Mouse (Mus musculus) adipocyte (in vitro differentiated cells): ENCODE data around the gene Tagln2.

Experiments
- DNase-seq: peaks from one replicate; pipeline ENCODE4 v3.0.0-alpha.2; 2016; ENCODE audit warnings: low spot score

Gene Tagln2

DNA sequence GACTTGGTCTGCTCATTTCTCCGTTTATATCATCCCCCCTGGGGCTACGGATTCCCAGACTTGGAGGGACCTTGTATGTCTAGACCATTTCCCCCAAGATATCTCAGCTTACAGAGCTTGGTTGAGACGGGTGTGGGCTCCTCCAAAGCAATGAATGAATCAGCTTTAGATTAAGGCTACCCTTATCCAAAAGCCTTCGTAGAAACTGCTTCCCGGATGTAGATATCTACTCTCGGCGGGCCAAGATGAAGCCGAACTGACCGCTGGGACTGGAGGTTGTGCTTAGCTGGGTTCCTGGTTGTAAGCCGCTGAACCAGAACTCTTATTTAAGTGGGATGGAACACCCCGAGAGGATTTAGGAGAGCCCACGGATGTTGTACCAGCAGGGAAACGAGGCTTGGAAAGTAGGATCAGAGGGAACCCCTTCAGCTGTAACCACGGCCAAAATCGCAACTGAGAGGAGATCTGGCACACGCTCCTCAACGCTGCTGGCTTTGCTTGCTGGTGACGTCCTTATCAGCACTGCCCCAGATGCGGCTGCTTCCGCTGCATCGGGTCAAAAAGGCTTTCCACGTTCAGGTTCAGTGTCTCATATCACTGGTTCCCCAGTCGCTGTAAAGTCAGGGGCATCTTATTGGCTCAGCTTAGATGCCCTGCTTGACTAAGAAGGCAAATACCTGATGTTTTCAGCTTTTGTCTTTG lies 26.7 kb downstream of the Tagln2 start:
- no peak for DNase-seq

DNA sequence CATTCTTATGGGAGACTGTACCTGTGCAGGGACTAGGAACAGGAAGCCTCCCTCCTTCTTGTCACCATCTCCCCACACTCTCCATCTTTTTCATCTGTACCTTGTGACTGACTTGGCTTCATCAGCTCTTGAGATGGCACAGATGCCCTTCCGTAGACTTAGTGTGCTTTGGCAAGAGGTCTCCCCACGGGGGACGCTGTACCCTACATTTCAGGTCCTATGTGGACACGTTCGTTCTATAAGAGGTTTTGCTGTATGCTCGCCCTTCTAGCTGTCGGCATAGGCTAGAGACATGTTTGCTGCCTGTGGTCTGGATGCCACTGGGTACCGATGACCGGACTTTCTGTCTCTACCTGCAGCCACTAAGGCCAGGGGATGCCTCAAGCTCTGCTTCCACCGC lies 27.6 kb downstream of the Tagln2 start:
- DNase-seq, result no peak

DNA sequence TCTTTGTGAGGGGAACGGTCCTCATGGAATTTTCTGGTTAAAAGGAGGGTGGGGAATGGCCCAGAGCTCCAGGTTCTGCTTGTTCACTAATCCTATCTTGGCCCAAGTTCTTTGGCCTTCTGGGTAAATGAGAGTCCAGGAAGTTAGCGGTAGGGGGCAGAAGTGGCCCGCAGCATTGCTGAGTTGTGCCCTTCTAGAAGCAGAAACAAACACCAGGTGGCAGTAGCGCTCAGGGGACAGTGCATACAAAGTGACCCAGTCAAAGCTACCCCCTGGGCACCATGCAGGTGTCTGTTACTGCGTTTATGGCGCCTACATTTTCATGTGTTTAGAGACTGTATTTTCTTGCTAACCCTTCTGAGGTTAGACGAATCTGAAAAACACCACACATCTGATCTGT lies 28.9 kb downstream of the Tagln2 start:
- DNase-seq, result peak; percentile 82

DNA sequence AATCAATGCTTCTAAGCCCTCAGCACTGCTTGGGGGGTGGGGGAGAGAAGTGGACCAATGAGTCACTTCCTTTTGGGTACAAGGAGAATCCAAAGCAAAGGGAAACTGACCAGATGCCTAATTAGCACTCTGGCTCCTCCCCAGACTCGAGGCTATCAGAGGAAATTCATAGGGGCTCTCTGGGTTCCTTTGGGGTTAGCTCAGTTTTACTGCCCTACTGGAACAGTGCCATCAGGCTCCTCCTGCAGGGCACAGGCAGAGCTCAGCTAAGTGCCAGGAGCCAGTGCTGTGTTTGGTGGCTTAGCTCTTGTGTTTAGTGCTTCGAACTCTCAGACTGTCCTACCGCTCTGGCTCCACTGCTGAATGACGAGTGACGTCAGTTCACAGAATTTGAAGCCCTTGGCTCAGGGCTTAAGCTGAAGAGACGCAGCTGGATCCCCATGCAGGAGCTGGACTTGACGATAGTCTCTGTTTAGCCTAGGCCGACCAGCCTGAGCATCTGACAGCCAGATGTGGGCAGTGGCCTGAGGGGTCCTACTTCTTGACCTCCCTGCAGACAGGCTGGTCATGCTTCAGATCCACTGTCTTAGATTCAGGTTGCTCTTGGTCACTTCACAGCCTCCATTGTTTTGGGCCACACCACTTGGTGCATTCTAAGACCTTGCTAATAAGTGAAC lies 30.8 kb downstream of the Tagln2 start:
- DNase-seq, result peak; percentile 7

DNA sequence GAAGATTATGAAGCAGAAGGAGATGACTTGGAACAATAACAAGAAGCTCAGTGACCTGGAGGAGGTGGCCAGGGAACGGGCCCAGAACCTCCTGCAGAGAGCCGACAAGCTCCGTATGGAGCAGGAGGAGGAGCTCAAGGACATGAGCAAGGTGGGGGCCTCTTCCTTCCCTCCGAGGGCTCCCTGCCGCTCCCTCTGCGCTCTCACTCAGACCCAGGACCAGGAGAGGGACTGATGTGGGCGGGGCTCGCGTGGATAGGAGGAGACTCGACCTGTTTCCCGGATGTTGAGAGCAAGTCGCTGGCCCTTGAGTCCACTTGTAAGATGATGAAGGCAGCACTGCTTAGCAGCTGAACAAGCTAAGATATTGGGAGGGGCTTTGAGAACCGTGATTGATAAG lies 32.7 kb downstream of the Tagln2 start:
- DNase-seq, result no peak

DNA sequence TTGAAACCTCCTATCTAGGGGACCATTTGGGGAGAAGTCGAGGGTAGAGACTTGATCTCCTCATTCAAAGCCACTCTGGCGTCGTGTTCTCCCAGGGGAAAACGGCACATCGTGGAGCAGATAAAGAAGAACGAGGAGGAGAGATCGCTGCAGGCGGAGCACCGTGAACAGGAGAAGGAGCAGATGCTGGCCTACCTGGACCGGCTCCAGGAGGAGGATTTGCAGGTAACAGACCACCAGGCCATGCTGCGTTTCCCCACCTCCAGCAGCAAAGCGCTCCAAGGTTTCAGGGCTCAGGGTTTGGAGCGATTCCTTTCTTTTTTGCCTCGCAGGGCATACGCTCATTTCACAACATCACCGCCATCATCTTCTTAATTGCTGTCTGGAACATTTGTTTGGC lies 35.3 kb downstream of the Tagln2 start:
- DNase-seq, result no peak

DNA sequence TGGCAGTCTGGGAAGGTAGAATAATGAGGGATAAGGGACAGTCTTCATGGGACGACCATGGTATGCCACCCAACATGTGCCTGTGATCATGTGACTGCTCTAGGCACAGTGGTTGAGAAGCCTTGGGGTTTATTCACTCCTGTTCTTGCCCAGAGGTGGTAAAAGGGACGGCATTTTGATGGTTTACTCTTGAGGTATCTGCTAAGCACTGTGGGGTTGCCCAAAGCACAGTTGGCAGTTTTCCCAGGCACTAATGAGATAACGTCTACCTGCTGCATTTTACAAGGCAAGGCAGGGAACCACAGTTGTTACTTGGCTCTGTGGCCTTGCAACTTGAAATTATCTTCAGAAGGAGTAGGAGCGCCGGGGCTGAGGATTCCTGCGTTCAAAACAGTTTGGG lies 40.0 kb downstream of the Tagln2 start:
- no peak for DNase-seq

DNA sequence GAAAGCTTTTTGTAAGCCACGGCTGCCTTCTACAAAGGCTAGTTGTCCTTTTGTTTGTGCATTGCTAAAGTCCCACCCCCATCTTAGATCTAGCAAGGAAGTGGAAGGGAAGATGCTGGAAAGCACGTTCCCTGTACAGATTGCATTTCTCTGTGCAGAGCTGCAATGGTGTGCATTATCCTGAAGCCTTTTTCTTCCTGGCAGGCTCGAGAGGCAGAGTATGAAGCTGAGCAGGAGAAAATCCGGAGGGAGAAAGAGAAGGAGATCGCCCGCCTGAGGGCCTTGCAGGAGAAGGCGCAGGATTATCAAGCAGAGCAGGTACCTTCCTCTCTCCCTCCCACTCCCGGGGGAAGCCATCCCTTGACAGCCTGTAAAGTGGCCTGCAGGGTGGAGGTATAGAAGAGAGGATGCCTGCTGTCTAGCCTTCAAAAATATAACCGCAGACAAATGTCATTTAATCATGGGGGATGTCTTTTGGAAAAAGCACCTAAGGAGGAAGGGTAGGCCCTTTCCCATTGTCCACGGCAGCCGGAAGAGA lies 40.5 kb downstream of the Tagln2 start:
- no peak for DNase-seq

DNA sequence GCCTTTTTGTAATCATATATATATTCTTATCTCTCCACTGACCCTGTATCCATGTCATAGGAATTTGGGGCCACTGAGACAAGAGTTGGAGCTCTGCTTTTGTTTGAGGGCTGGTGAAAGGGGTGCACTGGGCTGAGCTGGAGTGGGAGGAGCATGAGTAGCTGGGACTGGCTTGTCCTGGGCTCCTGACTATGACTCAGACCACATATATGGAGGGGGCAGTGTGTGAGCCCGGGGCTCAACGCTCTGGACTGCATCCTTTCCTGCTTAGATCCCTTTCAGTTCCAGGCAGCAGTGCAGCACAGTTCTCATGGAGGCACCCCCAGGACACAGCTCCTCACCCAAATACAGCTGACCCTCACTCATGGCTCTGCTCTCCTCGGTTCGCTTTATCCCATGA lies 46.2 kb downstream of the Tagln2 start:
- no peak for DNase-seq

DNA sequence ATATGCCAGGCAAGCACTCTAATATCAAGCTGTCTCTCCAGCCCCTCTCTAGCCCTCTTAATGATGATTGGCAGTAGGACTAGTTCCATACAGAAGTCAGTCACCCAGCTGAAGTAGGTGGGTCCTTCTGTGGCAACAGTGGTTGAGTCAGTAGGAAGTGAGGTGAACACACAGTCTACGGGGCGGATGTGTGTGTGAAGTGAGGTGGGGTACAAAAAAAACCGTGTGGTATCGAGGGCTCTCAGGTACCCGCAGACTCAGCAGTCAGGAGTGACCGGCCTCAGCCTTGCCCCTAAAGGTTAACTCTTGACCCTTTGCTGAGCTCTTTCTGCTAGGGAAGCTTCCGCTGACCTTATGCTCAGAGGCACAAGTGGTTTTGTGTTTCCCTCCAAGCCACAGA lies 48.7 kb downstream of the Tagln2 start:
- no peak for DNase-seq

DNA sequence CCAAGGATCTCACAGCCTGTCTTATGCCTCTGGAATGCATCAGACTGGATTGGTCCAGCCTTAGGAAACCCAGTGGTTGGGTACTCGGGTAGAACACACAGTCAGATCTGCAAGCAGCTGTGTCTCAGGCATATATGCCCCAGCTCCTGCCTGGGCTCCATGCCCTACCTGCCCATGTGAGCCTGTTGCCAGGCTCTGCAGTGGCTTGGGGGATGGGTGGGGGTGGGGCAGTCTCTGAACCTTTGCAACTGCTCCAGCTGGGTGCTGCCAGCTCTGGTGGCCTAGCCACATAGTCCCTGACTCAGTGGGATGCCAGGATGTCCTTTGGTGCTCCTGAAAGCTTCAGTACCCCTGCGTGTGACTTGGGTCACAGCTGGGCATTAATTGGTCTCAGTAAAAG lies 49.5 kb downstream of the Tagln2 start:
- no peak for DNase-seq

DNA sequence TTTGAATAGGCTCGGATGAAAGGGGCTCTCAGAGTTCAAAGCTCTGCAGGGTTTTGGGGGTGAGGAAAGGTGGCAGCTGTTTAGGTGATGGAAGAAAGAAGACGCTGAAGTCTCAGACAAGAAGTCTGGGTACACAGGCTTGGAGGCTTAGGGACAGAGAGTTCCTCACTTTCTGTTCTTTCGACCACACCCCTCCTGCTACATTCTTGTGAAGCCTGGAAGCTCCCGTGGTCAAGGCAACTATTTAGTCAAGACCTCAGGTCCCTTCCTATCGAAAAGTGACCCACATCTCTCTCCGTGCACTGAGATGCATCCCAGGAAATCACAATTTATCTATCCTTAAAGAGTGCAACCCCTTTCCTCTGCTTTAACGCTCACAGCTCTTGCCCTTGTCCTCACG lies 49.9 kb downstream of the Tagln2 start:
- DNase-seq, result no peak

DNA sequence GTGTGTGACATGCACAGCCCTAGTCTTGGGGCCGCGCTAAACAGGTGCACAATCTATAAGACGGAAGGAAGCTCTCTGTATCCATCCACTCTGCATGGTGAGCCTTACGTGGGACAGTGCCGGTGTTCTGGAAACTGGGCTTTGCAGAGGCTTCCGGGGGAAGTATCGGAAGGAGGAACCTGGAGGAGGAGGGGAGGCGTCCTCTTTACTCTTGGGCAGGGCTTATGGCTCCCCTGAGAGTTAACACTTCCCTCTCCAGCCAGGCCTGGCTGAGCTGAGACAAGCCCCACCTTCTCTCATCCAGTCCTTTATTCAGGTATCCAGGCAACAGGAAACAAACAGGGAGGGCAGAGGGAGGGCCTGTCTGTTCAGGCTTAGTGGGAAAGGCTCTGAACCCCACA lies 50.7 kb downstream of the Tagln2 start:
- DNase-seq, result no peak

DNA sequence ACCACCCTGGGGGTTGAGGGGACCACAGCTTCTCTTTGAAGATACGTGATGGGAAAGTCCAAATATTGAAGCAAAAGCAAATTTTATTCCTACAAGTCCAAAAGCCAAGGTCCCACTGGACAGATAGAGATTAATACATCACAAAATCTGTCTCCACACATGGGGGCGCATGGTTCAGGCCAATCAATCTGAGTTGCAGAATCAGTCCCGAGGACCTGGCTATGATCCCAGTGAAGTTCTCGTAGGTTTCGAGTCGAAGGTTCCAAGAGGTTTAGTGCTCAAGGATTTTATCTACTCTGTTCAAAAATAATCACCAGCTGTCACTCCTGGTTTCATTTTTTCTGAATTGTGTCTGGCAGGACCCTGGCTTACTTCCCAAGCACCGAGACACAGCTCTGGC lies 51.2 kb downstream of the Tagln2 start:
- DNase-seq, result no peak

DNA sequence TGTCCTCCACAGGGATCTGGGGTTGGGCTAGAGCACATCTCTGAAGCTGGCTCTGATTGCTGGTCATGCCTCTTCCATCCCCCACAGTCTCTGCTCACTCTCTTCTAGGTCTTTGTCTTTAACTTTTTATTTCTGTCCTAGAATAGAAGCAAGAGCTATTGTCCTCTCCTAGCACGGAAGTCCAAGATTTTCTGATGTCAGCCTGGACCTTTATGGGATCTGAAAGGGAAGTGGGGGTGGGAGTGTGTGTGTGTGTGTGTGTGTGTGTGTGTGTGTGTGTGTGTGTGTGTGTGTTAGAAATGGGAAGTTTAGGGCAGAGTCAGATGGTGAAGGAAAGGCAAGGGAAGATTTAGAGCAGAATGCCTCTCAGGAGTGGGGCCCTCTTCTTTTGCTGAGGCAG lies 52.8 kb downstream of the Tagln2 start:
- DNase-seq, result no peak

DNA sequence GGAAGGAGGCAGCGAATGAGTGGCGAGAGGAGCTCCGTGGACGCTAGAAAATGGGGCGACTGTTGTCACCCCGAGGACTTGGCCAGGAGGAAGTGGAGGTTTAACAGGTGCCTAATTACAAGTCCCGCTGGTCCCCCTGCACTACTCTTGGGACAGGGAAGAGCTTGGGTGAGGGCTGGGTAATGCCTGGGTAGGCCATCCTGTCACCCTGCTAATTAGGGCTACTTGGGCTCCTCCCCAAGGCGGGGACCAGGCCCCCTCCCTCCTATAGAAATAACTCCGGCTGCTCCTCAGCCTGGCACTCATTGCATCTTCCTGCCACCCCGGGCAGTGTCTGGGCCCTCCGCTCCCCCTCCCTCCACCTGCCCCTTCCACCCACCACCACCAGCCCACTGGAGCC lies 55.8 kb downstream of the Tagln2 start, which contains the start of gene Vsig8:
Vsig8 (plus strand) TSS at position 301 of the 400 bp plus-strand sequence.
- DNase-seq, result no peak
